Mouse (Mus musculus) limb, embryonic 14.5 days (tissue): ENCODE data around the gene Cltb. TPM values are rescaled to one million over a fixed set of nuclear protein-coding genes. Genes with fewer than 3 reads are reported as not detected.

ENCODE experiments used
- ATAC-seq: fragments of 200-750 bp; cut with Nextera tagmentation; 2 replicates; pipeline ENCODE4 v1.8.0; 2017; ENCODE audit warnings: low read depth, moderate number of reproducible peaks, moderate TSS enrichment; ENCODE audit not compliant: low FRiP score
- DNase-seq: peaks from one replicate; pipeline ENCODE4 v3.0.0-alpha.2; 2015; ENCODE audit warnings: low spot score
- H3K27ac ChIP-seq: fragments of 300-500 bp; sonication (generic); replicated peaks from 2 replicates; pipeline ENCODE4 v1.5.1; 2014; ENCODE audit warnings: low read depth, mild to moderate bottlenecking, low read length, moderate library complexity, mixed read lengths
- H3K27me3 ChIP-seq: fragments of 300-500 bp; sonication (generic); 2 replicates; pipeline ENCODE4 v1.6.1; 2014; ENCODE audit warnings: low read length, mixed read lengths; ENCODE audit not compliant: control insufficient read depth, insufficient read depth
- H3K36me3 ChIP-seq: fragments of 300-500 bp; sonication (generic); 2 replicates; pipeline ENCODE4 v1.6.1; 2014; ENCODE audit warnings: mild to moderate bottlenecking, low read length, moderate library complexity, mixed read lengths; ENCODE audit not compliant: control insufficient read depth, insufficient read depth
- H3K4me1 ChIP-seq: fragments of 300-500 bp; sonication (generic); 2 replicates; pipeline ENCODE4 v1.6.1; 2014; ENCODE audit warnings: antibody characterized with exemption, low read length, mixed read lengths; ENCODE audit not compliant: control insufficient read depth, insufficient read depth
- H3K4me2 ChIP-seq: fragments of 300-500 bp; sonication (generic); replicated peaks from 2 replicates; pipeline ENCODE4 v1.6.1; 2014; ENCODE audit warnings: low read depth, mild to moderate bottlenecking, low read length, moderate library complexity; ENCODE audit not compliant: severe bottlenecking
- H3K4me3 ChIP-seq: fragments of 300-500 bp; sonication (generic); replicated peaks from 2 replicates; pipeline ENCODE4 v1.5.1; 2014; ENCODE audit warnings: low read length
- H3K9ac ChIP-seq: fragments of 300-500 bp; sonication (generic); 2 replicates; pipeline ENCODE4 v1.6.1; 2014; ENCODE audit warnings: mild to moderate bottlenecking, low read depth, low read length, moderate library complexity; ENCODE audit not compliant: severe bottlenecking
- H3K9me3 ChIP-seq: fragments of 300-500 bp; sonication (generic); 2 replicates; pipeline ENCODE4 v1.6.1; 2016; ENCODE audit warnings: low read length; ENCODE audit not compliant: control insufficient read depth
- POLR2A ChIP-seq: fragments of 200-500 bp; IDR thresholded peaks from 2 replicates; pipeline ENCODE4 v1.8.0; 2012; ENCODE audit warnings: inconsistent platforms, mild to moderate bottlenecking, moderate library complexity, borderline replicate concordance; ENCODE audit not compliant: insufficient read depth, insufficient read length; ENCODE audit errors: extremely low read depth
- WGBS: fragments of 180-500 bp; shearing (Covaris S2); extraction: QIAGEN DNeasy Blood & Tissue Kit; methylation state at CpG from one replicate; pipeline ENCODE4 v1.1.7; 2014; 5-methylcytosine and 5-hydroxymethylcytosine counted together
- polyA plus RNA-seq, 2 experiments: library from polyadenylated mRNA; depleted of rRNA in 1 of 2; stranded (reverse) in 1 of 2; unstranded in 1 of 2; fragments of >200 nt; fragmentation: Nextera tagmentation in 1 of 2; extraction: Ambion mirVana in 1 of 2; gene quantifications; 2 replicates each; pipeline versions ENCODE4 v1.2.1 to v1.2.3; 2012 to 2014

Gene Cltb
- polyA plus RNA-seq (2012; rRNA removed) (23.7 and 26.5 TPM in 2 replicates), polyA plus RNA-seq (2014; fragmentation: Nextera tagmentation; extraction: Ambion mirVana) (44.2 and 45.5 TPM in 2 replicates)

GRCm38 (mm10) chr13:54610972-54611754 is at the start of gene Cltb:
Gene Cltb (minus strand): TSS chr13:54611344.
- DNase-seq (peak; percentile 67), ATAC-seq (peak; percentile 74)
- Histone ChIP-seq H3K4me3 (peak within 1 kb of the TSS; percentile 52), H3K4me1 (peaks cover 4% of the 10 kb centered on the region; the same call in 1 of the 2 replicates), H3K27me3 (no peaks in the 10 kb centered on the region), H3K27ac (no peak within 1 kb of the TSS), H3K4me2 (peak within 1 kb of the TSS; percentile 79), H3K36me3 (no peaks in the 10 kb centered on the region), H3K9me3 (no peaks in the 10 kb centered on the region), H3K9ac (peak within 1 kb of the TSS; percentile 60)
- 2% methylated on average over 39 of the region's 66 CpGs for WGBS
- TF ChIP-seq POLR2A = no peak

GRCm38 (mm10) chr13:54660877-54661276 is 49.7 kb upstream of the Cltb start:
- Histone ChIP-seq H3K9ac (no peak overlapping the region), H3K36me3 (peaks cover 65% of the 10 kb centered on the region), H3K27ac (no peak overlapping the region), H3K9me3 (no peaks in the 10 kb centered on the region), H3K4me1 (no peaks in the 10 kb centered on the region), H3K4me2 (no peak overlapping the region), H3K27me3 (no peaks in the 10 kb centered on the region), H3K4me3 (no peak overlapping the region)
- ATAC-seq = no peak
- no peak for TF ChIP-seq POLR2A
- no peak for DNase-seq
- 66% methylated on average over 5 of the region's 5 CpGs for WGBS

DNA sequence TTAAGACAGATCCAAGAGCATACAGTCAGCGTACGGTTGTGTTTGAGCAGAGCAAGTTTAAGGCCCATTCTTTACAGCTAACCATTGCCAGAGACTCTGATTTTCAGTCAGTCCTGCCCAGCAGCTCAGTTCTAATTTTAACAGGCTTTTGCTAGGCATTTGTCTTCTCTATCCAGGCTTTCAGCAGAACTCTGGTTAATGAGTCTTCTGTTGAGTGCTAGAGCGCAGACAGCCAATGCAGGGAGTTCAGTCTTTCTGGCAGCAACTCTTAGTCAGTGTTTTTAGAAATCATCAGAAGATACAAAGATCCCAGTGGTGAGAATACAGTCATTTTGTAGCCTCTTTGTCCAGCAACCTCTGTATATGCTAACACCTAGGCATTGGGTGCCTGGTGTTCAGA is 39.3 kb upstream of the Cltb start:
- no peak for TF ChIP-seq POLR2A
- Histone ChIP-seq H3K36me3 (peaks cover 97% of the 10 kb centered on the region), H3K27ac (no peak overlapping the region), H3K9me3 (no peaks in the 10 kb centered on the region), H3K4me2 (no peak overlapping the region), H3K4me1 (no peaks in the 10 kb centered on the region), H3K9ac (no peak overlapping the region), H3K4me3 (no peak overlapping the region), H3K27me3 (no peaks in the 10 kb centered on the region)
- 98% methylated on average over 3 of the region's 3 CpGs for WGBS
- ATAC-seq (no peak), DNase-seq (no peak)

DNA sequence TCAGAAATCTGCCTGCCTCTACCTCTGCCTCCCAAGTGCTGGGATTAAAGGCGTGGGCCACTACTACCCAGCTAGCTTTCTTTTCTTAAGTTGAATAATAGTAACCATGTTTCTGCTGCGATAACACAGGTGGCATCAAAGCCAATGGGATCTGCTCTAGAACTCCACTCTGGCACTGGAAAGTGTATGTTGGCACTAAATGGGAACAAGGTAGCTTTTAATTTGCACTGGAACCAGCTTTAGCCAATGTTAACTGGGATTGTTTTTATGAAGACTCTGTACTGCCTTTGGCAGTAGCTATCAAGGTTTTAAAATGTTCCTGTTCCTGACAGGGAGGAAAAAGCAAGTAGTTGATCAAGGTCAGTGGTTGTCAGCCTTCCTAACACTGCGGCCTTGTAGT is 23.9 kb upstream of the Cltb start:
- no peak for ATAC-seq
- Histone ChIP-seq H3K4me2 (no peak overlapping the region), H3K36me3 (peaks cover 35% of the 10 kb centered on the region), H3K9me3 (no peaks in the 10 kb centered on the region), H3K4me3 (no peak overlapping the region), H3K4me1 (no peaks in the 10 kb centered on the region), H3K27me3 (no peaks in the 10 kb centered on the region), H3K27ac (no peak overlapping the region), H3K9ac (no peak overlapping the region)
- 96% methylated on average over 3 of the region's 3 CpGs for WGBS
- no peak for TF ChIP-seq POLR2A
- DNase-seq = no peak

DNA sequence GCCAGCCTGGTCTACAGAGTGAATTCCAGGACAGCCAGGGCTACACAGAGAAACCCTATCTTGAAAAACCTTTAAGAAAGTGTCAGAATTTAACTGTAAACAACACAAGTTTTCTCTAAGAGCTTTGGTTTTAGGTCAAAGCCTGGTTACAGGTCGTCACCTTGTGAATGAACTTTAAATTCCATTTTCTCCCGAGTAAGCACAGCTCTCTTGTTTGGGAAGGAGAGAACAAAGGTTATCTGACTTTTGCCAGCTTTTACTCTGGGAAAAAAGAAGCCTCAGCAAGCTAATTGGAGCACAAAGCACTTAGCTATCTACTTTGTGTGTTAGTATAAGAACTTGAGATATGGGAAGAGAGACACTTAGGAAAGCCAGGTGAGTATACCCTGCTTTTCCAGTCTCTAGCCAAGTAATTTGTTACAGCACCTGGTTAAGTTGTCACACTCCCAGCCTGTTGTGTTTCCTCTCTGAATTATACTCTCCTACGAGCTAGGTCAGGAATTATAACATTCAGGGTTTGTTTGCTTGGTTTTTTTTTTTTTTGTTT is 21.7 kb upstream of the Cltb start:
- no peaks in the 10 kb centered on the region for H3K27me3 ChIP-seq
- peaks cover 26% of the 10 kb centered on the region for H3K36me3 ChIP-seq
- no peak overlapping the region for H3K4me3 ChIP-seq
- peaks cover 2% of the 10 kb centered on the region; the same call in 1 of the 2 replicates for H3K4me1 ChIP-seq
- no peak overlapping the region for H3K4me2 ChIP-seq
- DNase-seq (no peak), ATAC-seq (no peak)
- no peak for TF ChIP-seq POLR2A
- no peak overlapping the region for H3K9ac ChIP-seq
- H3K27ac ChIP-seq = no peak overlapping the region
- WGBS = 75% methylated on average over 3 of the region's 3 CpGs
- H3K9me3 ChIP-seq = no peaks in the 10 kb centered on the region
